In the genomic region with DNA sequence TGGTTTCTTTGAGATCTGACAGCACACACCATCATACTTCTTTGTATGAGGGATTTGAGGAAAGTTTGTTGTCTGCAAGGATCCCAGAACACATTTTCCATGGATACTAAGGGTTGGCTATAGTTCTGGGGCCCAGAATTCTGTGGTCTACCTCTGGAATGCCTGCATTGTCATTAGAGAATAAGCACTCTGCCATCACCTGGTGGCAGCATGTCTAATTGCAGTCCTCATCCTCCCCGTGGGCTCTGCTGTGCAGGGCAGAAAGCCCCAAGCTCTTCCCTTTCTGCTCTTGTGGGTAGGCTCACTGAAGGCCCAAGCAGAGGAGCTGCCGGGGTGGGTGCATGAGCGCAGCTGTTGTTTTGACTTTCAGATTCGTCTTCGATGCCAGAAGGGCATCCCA, we compare ENCODE assay signal across 1 mouse cellular context.
A peak's percentile ranks its signal among the peaks of the same experiment; 100 is the strongest.
TF ChIP-seq lines count a peak whose summit lies in the region.

No protein-coding gene starts in this region.

TF ChIP-seq in CH12.LX, 34 proteins besides CTCF, POLR2A, EP300 and RAD21:
- 0 out of 2 replicates have a peak, but pooled peaks have one; percentile 62 for TF ChIP-seq MAX (IDR thresholded peaks at IDR 0.05; ENCODE audit: low read length)
- no peak for TF ChIP-seq E2F4 (IDR thresholded peaks at IDR 0.05; ENCODE audit: insufficient replicate concordance, low read depth, low read length)
- TF ChIP-seq PAX5 (IDR thresholded peaks at IDR 0.05; ENCODE audit: low read length), result no peak
- TF ChIP-seq KAT2A (IDR thresholded peaks at IDR 0.05; ENCODE audit: insufficient replicate concordance, low read length), result no peak
- TF ChIP-seq HCFC1 (IDR thresholded peaks at IDR 0.05; ENCODE audit: low read depth, low read length), result no peak
- TF ChIP-seq ZC3H11A (IDR thresholded peaks at IDR 0.05; ENCODE audit: low read depth, low read length), result peak; percentile 85
- TF ChIP-seq CHD1 (IDR thresholded peaks at IDR 0.05; ENCODE audit: low read depth, low read length), result no peak
- TF ChIP-seq MEF2A (IDR thresholded peaks at IDR 0.05; ENCODE audit: borderline replicate concordance, low read depth, low read length), result peak; percentile 54; the same call in 1 of the 2 replicates
- TF ChIP-seq TBP (conservative IDR thresholded peaks at IDR 0.05; ENCODE audit: low read depth, low read length), result no peak
- TF ChIP-seq MAZ (IDR thresholded peaks at IDR 0.05; ENCODE audit: low read depth, low read length), result peak; percentile 70; the same call in 1 of the 2 replicates
- no peak for TF ChIP-seq ELF1 (IDR thresholded peaks at IDR 0.05; ENCODE audit: low read depth, low read length)
- TF ChIP-seq TCF12 (IDR thresholded peaks at IDR 0.05; ENCODE audit: low read depth, low read length), result no peak
- TF ChIP-seq USF1 (IDR thresholded peaks at IDR 0.05; ENCODE audit: low read depth, low read length), result no peak
- TF ChIP-seq ETS1 (conservative IDR thresholded peaks at IDR 0.05; ENCODE audit: low read depth, low read length), result no peak
- TF ChIP-seq UBTF (IDR thresholded peaks at IDR 0.05; ENCODE audit: low read depth, low read length), result no peak
- 0 out of 2 replicates have a peak, but pooled peaks have one; percentile 41 for TF ChIP-seq MYC (IDR thresholded peaks at IDR 0.05; ENCODE audit: low read depth, low read length)
- peak; percentile 98 for TF ChIP-seq SMC3 (IDR thresholded peaks at IDR 0.05; ENCODE audit: low read depth, low read length)
- TF ChIP-seq BHLHE40 (IDR thresholded peaks at IDR 0.05; ENCODE audit: low read depth, low read length), result no peak
- no peak for TF ChIP-seq MAFK (IDR thresholded peaks at IDR 0.05; ENCODE audit: insufficient replicate concordance, low read length)
- TF ChIP-seq IRF4 (IDR thresholded peaks at IDR 0.05; ENCODE audit: low read depth, low read length), result 0 out of 2 replicates have a peak, but pooled peaks have one; percentile 19
- TF ChIP-seq SIN3A (IDR thresholded peaks at IDR 0.05; ENCODE audit: low read length), result peak; percentile 67
- peak; percentile 43; the same call in 1 of the 2 replicates for TF ChIP-seq NELFE (IDR thresholded peaks at IDR 0.05; ENCODE audit: low read depth, low read length)
- no peak for TF ChIP-seq RCOR1 (conservative IDR thresholded peaks at IDR 0.05; ENCODE audit: low read depth, low read length)
- no peak for TF ChIP-seq ZMIZ1 (IDR thresholded peaks at IDR 0.05; ENCODE audit: low read depth, low read length)
- no peak for TF ChIP-seq GABPA (IDR thresholded peaks at IDR 0.05; ENCODE audit: insufficient replicate concordance, low read depth, low read length)
- no peak for TF ChIP-seq ZKSCAN1 (IDR thresholded peaks at IDR 0.05; ENCODE audit: borderline replicate concordance, low read depth, low read length)
- TF ChIP-seq USF2 (conservative IDR thresholded peaks at IDR 0.05; ENCODE audit: low read depth, low read length), result no peak
- no peak for TF ChIP-seq JUN (IDR thresholded peaks at IDR 0.05; ENCODE audit: insufficient read depth, low read depth, low read length)
- peak; percentile 49; the same call in 1 of the 2 replicates for TF ChIP-seq ZNF384 (IDR thresholded peaks at IDR 0.05; ENCODE audit: low read depth, low read length)
- no peak for TF ChIP-seq MXI1 (IDR thresholded peaks at IDR 0.05; ENCODE audit: low read depth, low read length)
- TF ChIP-seq POLR2AphosphoS2 (IDR thresholded peaks at IDR 0.05; ENCODE audit: low read depth, low read length), result no peak
- 0 out of 2 replicates have a peak, but pooled peaks have one; percentile 39 for TF ChIP-seq CHD2 (IDR thresholded peaks at IDR 0.05; ENCODE audit: low read length)
- TF ChIP-seq NRF1 (IDR thresholded peaks at IDR 0.05; ENCODE audit: low read depth, low read length), result no peak
- TF ChIP-seq JUND (conservative IDR thresholded peaks at IDR 0.05; ENCODE audit: low read depth, low read length), result no peak
